18 mouse cellular contexts compared by ENCODE assay signal in genomic region chr10:115359066-115359465, GRCm38 (mm10). TPM values are rescaled to one million over a fixed set of nuclear protein-coding genes. Genes with fewer than 3 reads are reported as not detected.
DNase-seq lines count a peak whose midpoint lies in the region; ATAC-seq and TF ChIP-seq lines count a peak whose summit lies in the region.
"Had no signal": no experiment of that assay in that cellular context is flagged by ENCODE, and none has a peak within 500 bp of the region (broad histone marks: within the 10 kb centered on the region; RNA-seq: fewer than 3 reads in every experiment).

No protein-coding gene starts in this region.

- TF ChIP-seq POLR2A in liver, adult 2 months (IDR thresholded peaks at IDR 0.05; ENCODE audit: extremely low read depth, insufficient read depth, low read length): no peak

- H3K27me3 ChIP-seq in liver, adult 2 months (ENCODE audit: control insufficient read depth, insufficient read depth, low read length): no peaks in the 10 kb centered on the region
- H3K27me3 ChIP-seq in liver, embryonic 12.5 days (replicated peaks): no peaks in the 10 kb centered on the region
- H3K27me3 ChIP-seq in kidney, postnatal 0 days (ENCODE audit: insufficient read depth, low read length): no peaks in the 10 kb centered on the region
- no peaks in the 10 kb centered on the region for H3K27me3 ChIP-seq in forebrain, embryonic 10.5 days (ENCODE audit: poor library complexity, severe bottlenecking)
- H3K27me3 ChIP-seq: embryonic facial prominence, embryonic 13.5 days; forebrain, embryonic 15.5 days; neural tube, embryonic 15.5 days had no signal

- ATAC-seq in liver, embryonic 12.5 days: no peak
- no peak for ATAC-seq in kidney, postnatal 0 days (replicated peaks; ENCODE audit: low FRiP score, low read depth)
- ATAC-seq: forebrain, embryonic 15.5 days; hindbrain, postnatal 0 days; lung, postnatal 0 days; midbrain, embryonic 16.5 days had no signal

- no peaks in the 10 kb centered on the region for H3K9me3 ChIP-seq in liver, embryonic 12.5 days (replicated peaks)
- no peaks in the 10 kb centered on the region for H3K9me3 ChIP-seq in ES-E14 (ENCODE audit: control insufficient read depth, insufficient read depth, low read depth, low read length)
- no peaks in the 10 kb centered on the region for H3K9me3 ChIP-seq in kidney, postnatal 0 days (replicated peaks; ENCODE audit: low read length)
- no peaks in the 10 kb centered on the region for H3K9me3 ChIP-seq in forebrain, embryonic 10.5 days
- H3K9me3 ChIP-seq: embryonic facial prominence, embryonic 13.5 days; forebrain, embryonic 15.5 days; heart, embryonic 10.5 days; hindbrain, embryonic 10.5 days; neural tube, embryonic 15.5 days had no signal

- no peak overlapping the region; the same call in 1 of the 2 replicates for H3K4me2 ChIP-seq in liver, embryonic 12.5 days
- H3K4me2 ChIP-seq in kidney, postnatal 0 days (ENCODE audit: low read length): no peak overlapping the region
- H3K4me2 ChIP-seq: embryonic facial prominence, embryonic 13.5 days; forebrain, embryonic 15.5 days; neural tube, embryonic 15.5 days had no signal

- peaks cover 8% of the 10 kb centered on the region for H3K36me3 ChIP-seq in liver, adult 2 months (ENCODE audit: control insufficient read depth, insufficient read depth, low read length)
- peaks cover 13% of the 10 kb centered on the region for H3K36me3 ChIP-seq in liver, embryonic 12.5 days
- H3K36me3 ChIP-seq in ES-E14 (ENCODE audit: control insufficient read depth, insufficient read depth, low read length, poor library complexity, severe bottlenecking): peaks cover 2% of the 10 kb centered on the region; the same call in 1 of the 2 replicates
- H3K36me3 ChIP-seq in kidney, postnatal 0 days (ENCODE audit: insufficient read depth, low read length): 0 out of 2 replicates have a peak, but pooled peaks cover 5% of the 10 kb centered on the region
- H3K36me3 ChIP-seq in forebrain, embryonic 10.5 days (replicated peaks): peaks cover 16% of the 10 kb centered on the region

- H3K4me3 ChIP-seq in liver, adult 2 months (ENCODE audit: insufficient read depth, low read depth, low read length): no peak overlapping the region
- H3K4me3 ChIP-seq in liver, embryonic 12.5 days: no peak overlapping the region
- H3K4me3 ChIP-seq in ES-E14 (ENCODE audit: insufficient read depth in 1 of 2, low read depth in 1 of 2, low read length in 2 of 2, poor library complexity in 1 of 2, severe bottlenecking in 1 of 2): peak overlapping the region in 1 of 2 experiments; percentile 59; a peak in 2 of 4 replicates
- no peak overlapping the region for H3K4me3 ChIP-seq in kidney, postnatal 0 days (replicated peaks; ENCODE audit: low read depth, low read length)
- no peak overlapping the region for H3K4me3 ChIP-seq in forebrain, embryonic 10.5 days
- H3K4me3 ChIP-seq: embryonic facial prominence, embryonic 13.5 days; forebrain, embryonic 15.5 days; heart, embryonic 10.5 days; hindbrain, embryonic 10.5 days; neural tube, embryonic 15.5 days had no signal

- peak; percentile 29; the same call in 1 of the 2 replicates for TF ChIP-seq CTCF in liver, adult 2 months (IDR thresholded peaks at IDR 0.05; ENCODE audit: low read depth, low read length)
- TF ChIP-seq CTCF in kidney, postnatal 0 days (IDR thresholded peaks at IDR 0.05; ENCODE audit: low read depth): peak; percentile 32; the same call in 1 of the 2 replicates

- in situ Hi-C loops in ES-E14 (cut with MboI; ENCODE audit: low sequenced_read_pairs in 2 of 2, unreplicated experiment in 2 of 2): no loop called here

- peaks cover 11% of the 10 kb centered on the region; the same call in 1 of the 2 replicates for H3K79me2 ChIP-seq in liver, adult 2 months (ENCODE audit: control insufficient read depth, insufficient read depth, low read length)

- H3K27ac ChIP-seq in liver, adult 2 months (replicated peaks; ENCODE audit: insufficient read depth, low read depth, low read length): peak overlapping the region; percentile 81
- H3K27ac ChIP-seq in liver, embryonic 12.5 days: no peak overlapping the region
- peak overlapping the region; percentile 56; the same call in 1 of the 2 replicates for H3K27ac ChIP-seq in ES-E14 (ENCODE audit: insufficient read depth, low read depth, low read length, poor library complexity, severe bottlenecking)
- H3K27ac ChIP-seq in kidney, postnatal 0 days: no peak overlapping the region
- no peak overlapping the region for H3K27ac ChIP-seq in forebrain, embryonic 10.5 days
- H3K27ac ChIP-seq: embryonic facial prominence, embryonic 13.5 days; forebrain, embryonic 15.5 days; heart, embryonic 10.5 days; hindbrain, embryonic 10.5 days; hindbrain, postnatal 0 days; neural tube, embryonic 15.5 days had no signal

- H3K9ac ChIP-seq in liver, adult 2 months (ENCODE audit: low read depth, low read length): no peak overlapping the region; the same call in 1 of the 2 replicates
- no peak overlapping the region for H3K9ac ChIP-seq in liver, embryonic 12.5 days
- peak overlapping the region; percentile 42; the same call in 1 of the 2 replicates for H3K9ac ChIP-seq in ES-E14 (ENCODE audit: insufficient read depth, low read depth, low read length, poor library complexity, severe bottlenecking)
- H3K9ac ChIP-seq in kidney, postnatal 0 days (ENCODE audit: low read depth, low read length): no peak overlapping the region
- H3K9ac ChIP-seq: embryonic facial prominence, embryonic 13.5 days; forebrain, embryonic 15.5 days; neural tube, embryonic 15.5 days had no signal

- 24% methylated on average over 7 of the region's 7 CpGs for whole genome bisulfite sequencing in liver, adult 2 months
- WGBS in liver, embryonic 12.5 days (ENCODE audit: insufficient replicate concordance): 72% methylated on average over 7 of the region's 7 CpGs
- WGBS in kidney, postnatal 0 days: 87% methylated on average over 7 of the region's 7 CpGs
- 90% methylated on average over 7 of the region's 7 CpGs for WGBS in forebrain, embryonic 10.5 days

- H3K4me1 ChIP-seq in liver, adult 2 months (ENCODE audit: control insufficient read depth, insufficient read depth, low read length): peaks cover 29% of the 10 kb centered on the region
- H3K4me1 ChIP-seq in liver, embryonic 12.5 days: peaks cover 36% of the 10 kb centered on the region
- peaks cover 4% of the 10 kb centered on the region in 2 experiments; a peak in 2 of 4 replicates for H3K4me1 ChIP-seq in ES-E14 (ENCODE audit: control insufficient read depth in 2 of 2, insufficient read depth in 2 of 2, low read length in 2 of 2, poor library complexity in 1 of 2)
- no peaks in the 10 kb centered on the region for H3K4me1 ChIP-seq in kidney, postnatal 0 days (replicated peaks; ENCODE audit: insufficient read depth, low read length)
- peaks cover 16% of the 10 kb centered on the region for H3K4me1 ChIP-seq in forebrain, embryonic 10.5 days

- DNase-seq in liver, adult 2 months (ENCODE audit: extremely low read depth, low read depth, low spot score): peak; percentile 96
- no peak for DNase-seq in ES-E14 (ENCODE audit: low read depth, low spot score)
- DNase-seq in kidney, postnatal 0 days (ENCODE audit: low spot score): peak; percentile 32
- DNase-seq in yolk sac, embryonic 10.5 days (ENCODE audit: low spot score): peak; percentile 53
- no peak for DNase-seq in forebrain, embryonic 10.5 days (ENCODE audit: extremely low spot score, low spot score)
- DNase-seq in layer of hippocampus, adult 18-20 months (ENCODE audit: low spot score in 2 of 2): no peak
- DNase-seq: adrenal gland, adult 8-10 months; cerebellum, adult 9-10 months; right cerebral cortex, postnatal 14 days had no signal

TF ChIP-seq in ES-E14, 5 proteins besides CTCF, POLR2A, EP300 and RAD21 (continues in another document):
- TF ChIP-seq CHD2 (IDR thresholded peaks at IDR 0.05; ENCODE audit: low read depth, low read length) (no peak), ZNF384 (IDR thresholded peaks at IDR 0.05; ENCODE audit: low read depth, low read length) (no peak), MAFK (IDR thresholded peaks at IDR 0.05; ENCODE audit: insufficient read depth, low read depth, low read length) (no peak; the same call in 1 of the 2 replicates), HCFC1 (IDR thresholded peaks at IDR 0.05; ENCODE audit: borderline replicate concordance, insufficient read depth, low read length) (no peak)

RNA-seq across cellular contexts. Expression of gene Tmem19, which starts 3.2 kb away (rescaled TPM):
- 30.8 and 36.7 TPM in 2 replicates for total RNA-seq in liver, adult 2 months (2014; rRNA removed)
- polyA plus RNA-seq in liver, adult 2 months (2012; rRNA removed): 41.8 and 47.4 TPM in 2 replicates
- 15.0 and 16.7 TPM in 2 replicates for polyA plus RNA-seq in liver, embryonic 12.5 days (2016; fragmentation: Nextera tagmentation; extraction: Ambion mirVana)
- total RNA-seq in ES-E14 (2012; rRNA removed): 30.9 and 43.2 TPM in 2 replicates
- polyA plus RNA-seq in kidney, postnatal 0 days (2015; fragmentation: Nextera tagmentation; extraction: Ambion mirVana): 47.4 and 54.5 TPM in 2 replicates
- polyA plus RNA-seq in forebrain, embryonic 10.5 days (2016; fragmentation: Nextera tagmentation; extraction: Ambion mirVana): 27.3 and 30.1 TPM in 2 replicates
- total RNA-seq in layer of hippocampus, adult 18-20 months (2021): 10 to 100 TPM; 37.9 to 39.6 TPM

RNA-seq across cellular contexts. Expression of gene Thap2, which starts 25.2 kb away (rescaled TPM):
- total RNA-seq in liver, adult 2 months (2014; rRNA removed): 6.6 and 8.7 TPM in 2 replicates
- 2.5 and 3.8 TPM in 2 replicates for polyA plus RNA-seq in liver, adult 2 months (2012; rRNA removed)
- polyA plus RNA-seq in liver, embryonic 12.5 days (2016; fragmentation: Nextera tagmentation; extraction: Ambion mirVana): 10.1 and 10.5 TPM in 2 replicates
- 4.4 and 7.5 TPM in 2 replicates for total RNA-seq in ES-E14 (2012; rRNA removed)
- 16.5 and 18.9 TPM in 2 replicates for polyA plus RNA-seq in kidney, postnatal 0 days (2015; fragmentation: Nextera tagmentation; extraction: Ambion mirVana)
- polyA plus RNA-seq in forebrain, embryonic 10.5 days (2016; fragmentation: Nextera tagmentation; extraction: Ambion mirVana): 19.1 and 22.3 TPM in 2 replicates
- 10 to 100 TPM; 13.8 to 14.7 TPM for total RNA-seq in layer of hippocampus, adult 18-20 months (2021)

RNA-seq across cellular contexts. Expression of gene Zfc3h1, which starts 25.7 kb away (rescaled TPM):
- total RNA-seq in liver, adult 2 months (2014; rRNA removed): 28.3 and 31.6 TPM in 2 replicates
- 6.0 and 7.9 TPM in 2 replicates for polyA plus RNA-seq in liver, adult 2 months (2012; rRNA removed)
- polyA plus RNA-seq in liver, embryonic 12.5 days (2016; fragmentation: Nextera tagmentation; extraction: Ambion mirVana): 15.5 and 15.9 TPM in 2 replicates
- total RNA-seq in ES-E14 (2012; rRNA removed): 27.0 and 31.3 TPM in 2 replicates
- 14.5 and 15.4 TPM in 2 replicates for polyA plus RNA-seq in kidney, postnatal 0 days (2015; fragmentation: Nextera tagmentation; extraction: Ambion mirVana)
- polyA plus RNA-seq in forebrain, embryonic 10.5 days (2016; fragmentation: Nextera tagmentation; extraction: Ambion mirVana): 14.7 and 18.0 TPM in 2 replicates
- 10 to 100 TPM; 40.0 to 46.7 TPM for total RNA-seq in layer of hippocampus, adult 18-20 months (2021)

RNA-seq across cellular contexts. Expression of gene Rab21, which starts 43.7 kb away (rescaled TPM):
- 14.7 and 16.5 TPM in 2 replicates for total RNA-seq in liver, adult 2 months (2014; rRNA removed)
- polyA plus RNA-seq in liver, adult 2 months (2012; rRNA removed): 18.0 and 19.0 TPM in 2 replicates
- polyA plus RNA-seq in liver, embryonic 12.5 days (2016; fragmentation: Nextera tagmentation; extraction: Ambion mirVana): 4.8 and 6.1 TPM in 2 replicates
- total RNA-seq in ES-E14 (2012; rRNA removed): 15.8 and 17.1 TPM in 2 replicates
- 10.1 and 17.8 TPM in 2 replicates for polyA plus RNA-seq in kidney, postnatal 0 days (2015; fragmentation: Nextera tagmentation; extraction: Ambion mirVana)
- polyA plus RNA-seq in forebrain, embryonic 10.5 days (2016; fragmentation: Nextera tagmentation; extraction: Ambion mirVana): 3.0 and 3.1 TPM in 2 replicates
- 10 to 100 TPM; 58.1 to 58.4 TPM for total RNA-seq in layer of hippocampus, adult 18-20 months (2021)

Comparison
In these comparisons a context has a peak if more than half of its experiments do, and no peak if none do; other contexts are left out.
1. H3K27ac ChIP-seq: peak in liver, adult 2 months (single experiment) and ES-E14 (single experiment); none in liver, embryonic 12.5 days (single experiment), kidney, postnatal 0 days (single experiment) and forebrain, embryonic 10.5 days (single experiment).
2. DNase-seq: peak in liver, adult 2 months (single experiment), kidney, postnatal 0 days (single experiment) and yolk sac, embryonic 10.5 days (single experiment); none in ES-E14 (single experiment), forebrain, embryonic 10.5 days (single experiment) and layer of hippocampus, adult 18-20 months (0 of 2).